Mouse (Mus musculus) midbrain, embryonic 16.5 days (tissue): ENCODE data around the gene Zmat1. TPM values are rescaled to one million over a fixed set of nuclear protein-coding genes. Genes with fewer than 3 reads are reported as not detected.
"Not testable (repeated sequence)": the region's sequence is repeated elsewhere in the genome, so short reads cannot be mapped to it uniquely, and the experiment has no call there.

ENCODE experiments used
- ATAC-seq: fragments of 200-750 bp; cut with Nextera tagmentation; 2 replicates; pipeline ENCODE4 v1.8.0; 2017; ENCODE audit warnings: moderate TSS enrichment
- H3K27ac ChIP-seq: fragments of 300-500 bp; sonication (generic); 2 replicates; pipeline ENCODE4 v1.5.1; 2014; ENCODE audit warnings: mild to moderate bottlenecking, low read length, mixed read lengths
- H3K27me3 ChIP-seq: fragments of 300-500 bp; sonication (generic); 2 replicates; pipeline ENCODE4 v1.6.1; 2014; ENCODE audit warnings: low read depth, low read length, mixed read lengths; ENCODE audit not compliant: control insufficient read depth, insufficient read depth
- H3K36me3 ChIP-seq: fragments of 300-500 bp; sonication (generic); 2 replicates; pipeline ENCODE4 v1.6.1; 2014; ENCODE audit warnings: mild to moderate bottlenecking, low read length, moderate library complexity, mixed read lengths; ENCODE audit not compliant: control insufficient read depth, insufficient read depth
- H3K4me1 ChIP-seq: fragments of 300-500 bp; sonication (generic); 2 replicates; pipeline ENCODE4 v1.6.1; 2014; ENCODE audit warnings: mild to moderate bottlenecking, low read length, mixed read lengths; ENCODE audit not compliant: control insufficient read depth, insufficient read depth
- H3K4me2 ChIP-seq: fragments of 300-500 bp; sonication (generic); 2 replicates; pipeline ENCODE4 v1.6.1; 2014; ENCODE audit warnings: mild to moderate bottlenecking, low read length, mixed read lengths
- H3K4me3 ChIP-seq: fragments of 300-500 bp; sonication (generic); 2 replicates; pipeline ENCODE4 v1.5.1; 2014; ENCODE audit warnings: low read depth, mild to moderate bottlenecking, low read length, moderate library complexity, mixed read lengths
- H3K9ac ChIP-seq: fragments of 300-500 bp; sonication (generic); 2 replicates; pipeline ENCODE4 v1.6.1; 2014; ENCODE audit warnings: low read depth, low read length, mixed read lengths
- H3K9me3 ChIP-seq: fragments of 300-500 bp; sonication (generic); replicated peaks from 2 replicates; pipeline ENCODE4 v1.6.1; 2014; ENCODE audit warnings: mild to moderate bottlenecking, low read length, mixed read lengths; ENCODE audit not compliant: control insufficient read depth, poor library complexity, severe bottlenecking
- WGBS: fragments of 180-500 bp; shearing (Covaris S2); extraction: QIAGEN DNeasy Blood & Tissue Kit; methylation state at CpG from one replicate; pipeline ENCODE4 v1.1.7; 2014; 5-methylcytosine and 5-hydroxymethylcytosine counted together
- polyA plus RNA-seq: library from polyadenylated mRNA; unstranded; fragments of >200 nt; fragmentation: Nextera tagmentation; extraction: Ambion mirVana; gene quantifications from 2 replicates; pipeline ENCODE4 v1.2.1, GENCODE M21; 2015

The Zmat1 gene
- 12.3 and 13.0 TPM in 2 replicates for polyA plus RNA-seq

- H3K27ac ChIP-seq = peak within 1 kb of the TSS; percentile 94
- WGBS = 17% methylated on average over 40 of the region's 65 CpGs
- peak; percentile 99 for ATAC-seq
- H3K9me3 ChIP-seq = no peaks in the 10 kb centered on the region
- peak within 1 kb of the TSS; percentile 81 for H3K9ac ChIP-seq
- H3K27me3 ChIP-seq = no peaks in the 10 kb centered on the region
- no peaks in the 10 kb centered on the region for H3K4me1 ChIP-seq
- H3K4me3 ChIP-seq = peak within 1 kb of the TSS; percentile 55
- H3K36me3 ChIP-seq = no peaks in the 10 kb centered on the region
- H3K4me2 ChIP-seq = peak within 1 kb of the TSS; percentile 48
Measured at GRCm38 (mm10) chrX:135008720-135009470, at the start of gene Zmat1. Gene Zmat1 (minus strand): TSS chrX:135009209.

GRCm38 (mm10) chrX:135053939-135054338 is 44.9 kb upstream of the Zmat1 start:
- H3K36me3 ChIP-seq, H3K9ac ChIP-seq, H3K9me3 ChIP-seq, ATAC-seq, H3K4me1 ChIP-seq, H3K27me3 ChIP-seq, H3K4me3 ChIP-seq, H3K4me2 ChIP-seq, H3K27ac ChIP-seq: not testable (repeated sequence)
- WGBS = 74% methylated on average over 1 of the region's 1 CpGs

- H3K4me1 ChIP-seq = no peaks in the 10 kb centered on the region
- H3K27ac ChIP-seq = peak overlapping the region; percentile 41
- peak overlapping the region; percentile 55 for H3K4me2 ChIP-seq
- H3K9me3 ChIP-seq = no peaks in the 10 kb centered on the region
- no peaks in the 10 kb centered on the region for H3K36me3 ChIP-seq
- H3K4me3 ChIP-seq = peak overlapping the region; percentile 46
- peak; percentile 93 for ATAC-seq
- H3K27me3 ChIP-seq = no peaks in the 10 kb centered on the region
- H3K9ac ChIP-seq = peak overlapping the region; percentile 68
- WGBS = 29% methylated on average over 24 of the region's 24 CpGs
Measured at GRCm38 (mm10) chrX:135035962-135036375, 27.0 kb upstream of the Zmat1 start.

- Histone ChIP-seq H3K4me3 (no peak overlapping the region), H3K4me2 (no peak overlapping the region), H3K9me3 (no peaks in the 10 kb centered on the region), H3K27me3 (no peaks in the 10 kb centered on the region; the same call in 1 of the 2 replicates), H3K27ac (no peak overlapping the region), H3K36me3 (no peaks in the 10 kb centered on the region), H3K9ac (no peak overlapping the region), H3K4me1 (no peaks in the 10 kb centered on the region)
- no peak for ATAC-seq
- WGBS = 87% methylated on average over 9 of the region's 9 CpGs
Measured at GRCm38 (mm10) chrX:135025135-135025534, 16.1 kb upstream of the Zmat1 start.

- Histone ChIP-seq H3K4me3 (no peak overlapping the region), H3K9me3 (no peaks in the 10 kb centered on the region), H3K27ac (no peak overlapping the region), H3K27me3 (no peaks in the 10 kb centered on the region), H3K36me3 (no peaks in the 10 kb centered on the region), H3K4me1 (no peaks in the 10 kb centered on the region), H3K4me2 (no peak overlapping the region), H3K9ac (no peak overlapping the region)
- 63% methylated on average over 3 of the region's 3 CpGs for WGBS
- ATAC-seq = no peak
Measured at GRCm38 (mm10) chrX:135011381-135011780, 2.4 kb upstream of the Zmat1 start.

- Histone ChIP-seq H3K9me3 (no peaks in the 10 kb centered on the region), H3K27me3 (no peaks in the 10 kb centered on the region), H3K36me3 (no peaks in the 10 kb centered on the region), H3K27ac (peak overlapping the region; percentile 94; the same call in 1 of the 2 replicates), H3K4me3 (peak overlapping the region; percentile 55), H3K4me1 (no peaks in the 10 kb centered on the region), H3K9ac (peak overlapping the region; percentile 50; the same call in 1 of the 2 replicates), H3K4me2 (peak overlapping the region; percentile 48)
- no peak; the same call in 1 of the 2 replicates for ATAC-seq
- WGBS = 25% methylated on average over 6 of the region's 6 CpGs
Measured at GRCm38 (mm10) chrX:135009471-135009815, 434 bp upstream of the Zmat1 start.

GRCm38 (mm10) chrX:135008021-135008420 is 988 bp downstream of the Zmat1 start:
- no peaks in the 10 kb centered on the region for H3K27me3 ChIP-seq
- H3K4me3 ChIP-seq = peak overlapping the region; percentile 55
- peak overlapping the region; percentile 81 for H3K9ac ChIP-seq
- ATAC-seq = no peak
- H3K9me3 ChIP-seq = no peaks in the 10 kb centered on the region
- 16% methylated on average over 5 of the region's 5 CpGs for WGBS
- H3K4me2 ChIP-seq = peak overlapping the region; percentile 42
- no peaks in the 10 kb centered on the region for H3K4me1 ChIP-seq
- no peak overlapping the region for H3K27ac ChIP-seq
- no peaks in the 10 kb centered on the region for H3K36me3 ChIP-seq

- 93% methylated on average over 19 of the region's 19 CpGs for WGBS
- no peak for ATAC-seq
- peak within 1 kb of the TSS; percentile 45 for H3K4me2 ChIP-seq
- H3K27me3 ChIP-seq = no peaks in the 10 kb centered on the region
- H3K27ac ChIP-seq = no peak within 1 kb of the TSS
- H3K36me3 ChIP-seq = no peaks in the 10 kb centered on the region
- peak within 1 kb of the TSS; percentile 35 for H3K4me3 ChIP-seq
- peak within 1 kb of the TSS; percentile 25; the same call in 1 of the 2 replicates for H3K9ac ChIP-seq
- no peaks in the 10 kb centered on the region for H3K4me1 ChIP-seq
- no peaks in the 10 kb centered on the region; the same call in 1 of the 2 replicates for H3K9me3 ChIP-seq
Measured at GRCm38 (mm10) chrX:134964546-134964945, 44.5 kb downstream of the Zmat1 start, which contains the start of gene Nxf2. Gene Nxf2 (minus strand): TSS chrX:134964754.
